Mouse (Mus musculus) heart, embryonic 13.5 days (tissue): ENCODE results near the gene Slc17a5. TPM values are rescaled to one million over a fixed set of nuclear protein-coding genes. Genes with fewer than 3 reads are reported as not detected.
"Not testable (repeated sequence)": the region's sequence is repeated elsewhere in the genome, so short reads cannot be mapped to it uniquely, and the experiment has no call there.

ENCODE experiments used
- ATAC-seq: fragments of 200-750 bp; cut with Nextera tagmentation; 2 replicates; pipeline ENCODE4 v1.8.0; 2017; ENCODE audit warnings: moderate TSS enrichment; ENCODE audit not compliant: insufficient number of reproducible peaks, low FRiP score, low TSS enrichment; ENCODE audit errors: extremely low read depth
- H3K27ac ChIP-seq: fragments of 300-500 bp; sonication (generic); replicated peaks from 2 replicates; pipeline ENCODE4 v1.5.1; 2015; ENCODE audit warnings: moderate library complexity, mild to moderate bottlenecking, inconsistent platforms
- H3K27me3 ChIP-seq: fragments of 300-500 bp; sonication (generic); replicated peaks from 2 replicates; pipeline ENCODE4 v1.6.1; 2015; ENCODE audit warnings: mild to moderate bottlenecking, inconsistent platforms
- H3K36me3 ChIP-seq: fragments of 300-500 bp; sonication (generic); 2 replicates; pipeline ENCODE4 v1.6.1; 2015; ENCODE audit warnings: mild to moderate bottlenecking, inconsistent platforms
- H3K4me1 ChIP-seq: fragments of 300-500 bp; sonication (generic); 2 replicates; pipeline ENCODE4 v1.6.1; 2015; ENCODE audit warnings: inconsistent platforms
- H3K4me2 ChIP-seq: fragments of 300-500 bp; sonication (generic); 2 replicates; pipeline ENCODE4 v1.6.1; 2015; ENCODE audit warnings: inconsistent platforms, mild to moderate bottlenecking, moderate library complexity
- H3K4me3 ChIP-seq: fragments of 300-500 bp; sonication (generic); 2 replicates; pipeline ENCODE4 v1.5.1; 2015; ENCODE audit warnings: moderate library complexity, mild to moderate bottlenecking, inconsistent platforms
- H3K9ac ChIP-seq: fragments of 300-500 bp; sonication (generic); 2 replicates; pipeline ENCODE4 v1.6.1; 2015; ENCODE audit warnings: inconsistent platforms, mild to moderate bottlenecking, moderate library complexity
- H3K9me3 ChIP-seq: fragments of 300-500 bp; sonication (generic); 2 replicates; pipeline ENCODE4 v1.6.1; 2016; ENCODE audit warnings: inconsistent platforms
- WGBS: fragments of 180-500 bp; shearing (Covaris S2); methylation state at CpG from one replicate; pipeline ENCODE4 v1.1.7; 2015; ENCODE audit warnings: mixed read lengths; 5-methylcytosine and 5-hydroxymethylcytosine counted together
- polyA plus RNA-seq: library from polyadenylated mRNA; unstranded; fragments of >200 nt; fragmentation: Nextera tagmentation; extraction: Ambion mirVana; gene quantifications from 2 replicates; pipeline ENCODE4 v1.2.1, GENCODE M21; 2015

The Slc17a5 gene
- polyA plus RNA-seq, 1 experiment from 2014 or later, result 8.1 TPM

DNA sequence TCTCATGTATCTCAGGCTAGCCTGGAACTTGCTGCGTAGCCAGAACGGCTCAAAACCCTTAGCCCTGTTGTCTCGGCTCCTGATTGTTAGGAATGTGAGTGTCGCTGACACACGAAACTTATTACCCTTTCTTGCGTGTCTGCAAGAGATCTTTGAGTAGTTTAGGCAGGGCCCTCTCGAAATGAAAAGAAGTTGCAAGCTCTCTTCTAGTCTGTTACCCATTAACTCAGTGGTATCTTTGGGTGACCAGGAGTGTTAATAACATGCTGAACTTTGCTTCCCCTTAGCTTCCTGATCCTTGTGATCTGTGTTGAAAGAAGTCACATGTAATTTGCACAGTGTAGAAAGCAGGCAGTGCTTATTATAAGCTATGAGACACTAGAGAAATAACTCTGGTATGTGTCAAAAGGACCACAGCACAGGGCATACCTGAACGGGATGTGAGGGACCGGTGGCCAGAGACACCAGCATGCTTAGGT, 55.5 kb downstream of the Slc17a5 start:
- peak overlapping the region; percentile 54 for H3K27ac ChIP-seq
- 54% methylated on average over 9 of the region's 9 CpGs for WGBS
- no peaks in the 10 kb centered on the region for H3K36me3 ChIP-seq
- peaks cover 28% of the 10 kb centered on the region for H3K4me1 ChIP-seq
- H3K9ac ChIP-seq, result 0 out of 2 replicates have a peak overlapping the region, but pooled peaks have one; percentile 5
- no peak overlapping the region for H3K4me2 ChIP-seq
- H3K27me3 ChIP-seq, result no peaks in the 10 kb centered on the region
- H3K9me3 ChIP-seq, result no peaks in the 10 kb centered on the region
- H3K4me3 ChIP-seq, result no peak overlapping the region
- ATAC-seq, result no peak

- Histone ChIP-seq H3K36me3 (no peaks in the 10 kb centered on the region), H3K27me3 (no peaks in the 10 kb centered on the region), H3K9ac (0 out of 2 replicates have a peak overlapping the region, but pooled peaks have one; percentile 5), H3K4me3 (no peak overlapping the region), H3K4me2 (no peak overlapping the region), H3K4me1 (peaks cover 26% of the 10 kb centered on the region), H3K27ac (peak overlapping the region; percentile 54), H3K9me3 (no peaks in the 10 kb centered on the region)
- 36% methylated on average over 5 of the region's 5 CpGs for WGBS
- ATAC-seq, result no peak
These were observed 56.0 kb downstream of the Slc17a5 start for GRCm38 (mm10) chr9:78531816-78532215.

DNA sequence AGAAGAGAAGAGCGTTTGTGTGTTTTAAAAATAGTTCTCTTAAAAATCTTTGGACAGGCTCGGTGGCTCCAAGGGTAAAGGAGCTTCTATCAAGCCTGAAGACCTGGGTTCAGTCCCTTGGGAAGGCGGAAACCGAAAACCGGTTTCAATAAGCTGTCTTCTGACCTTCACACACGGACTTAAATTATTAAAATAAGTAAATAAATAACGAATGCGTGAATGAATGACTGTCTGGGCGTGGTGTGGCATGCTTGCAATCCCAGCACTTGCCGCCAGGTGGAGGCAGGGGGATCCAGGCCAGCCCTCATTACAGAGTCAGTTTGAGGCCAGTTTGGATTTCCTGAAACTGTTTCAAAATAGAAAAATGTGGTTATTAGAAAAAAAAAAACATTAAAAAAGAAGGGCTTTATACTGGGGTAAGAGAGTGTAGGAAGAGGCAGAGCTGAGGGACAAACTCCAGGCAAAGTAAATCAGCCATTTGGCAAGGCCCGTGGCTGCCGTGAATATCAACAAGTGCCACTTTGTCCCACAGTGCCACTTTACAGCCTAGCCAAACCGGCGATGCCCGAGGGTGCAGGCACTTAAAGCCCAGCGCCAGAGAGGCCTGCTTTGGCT, 60.0 kb downstream of the Slc17a5 start:
- Histone ChIP-seq H3K4me1 (peaks cover 29% of the 10 kb centered on the region), H3K36me3 (peaks cover 5% of the 10 kb centered on the region; the same call in 1 of the 2 replicates), H3K27ac (peak overlapping the region; percentile 87), H3K9me3 (no peaks in the 10 kb centered on the region), H3K9ac (peak overlapping the region; percentile 78), H3K27me3 (no peaks in the 10 kb centered on the region), H3K4me2 (peak overlapping the region; percentile 80), H3K4me3 (peak overlapping the region; percentile 59)
- ATAC-seq, result no peak
- 4% methylated on average over 16 of the region's 16 CpGs for WGBS

DNA sequence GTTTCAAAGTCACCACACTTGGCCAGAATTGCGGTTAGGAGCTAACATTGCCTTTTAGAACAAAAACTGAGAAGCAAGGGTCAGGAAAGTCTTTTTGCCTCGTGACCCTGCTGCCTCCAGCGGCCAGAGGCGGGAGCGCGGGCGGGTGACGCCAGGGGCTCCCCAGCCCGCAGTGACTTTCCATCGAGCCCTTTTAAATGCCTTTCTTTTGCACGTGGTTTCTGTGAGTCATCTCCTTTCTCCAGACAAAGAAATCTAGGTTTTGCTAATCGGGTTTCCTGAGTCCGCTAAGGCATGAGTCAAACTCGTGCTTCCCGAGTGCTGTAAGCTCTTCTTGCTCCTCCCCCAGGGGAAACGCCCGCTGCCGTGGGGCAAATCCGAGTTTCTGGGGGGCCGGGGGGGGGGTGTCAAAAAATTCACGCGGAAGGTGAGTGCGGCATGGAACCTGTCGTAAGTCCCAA, 60.5 kb downstream of the Slc17a5 start:
- under 1% methylated on average over 24 of the region's 24 CpGs for WGBS

DNA sequence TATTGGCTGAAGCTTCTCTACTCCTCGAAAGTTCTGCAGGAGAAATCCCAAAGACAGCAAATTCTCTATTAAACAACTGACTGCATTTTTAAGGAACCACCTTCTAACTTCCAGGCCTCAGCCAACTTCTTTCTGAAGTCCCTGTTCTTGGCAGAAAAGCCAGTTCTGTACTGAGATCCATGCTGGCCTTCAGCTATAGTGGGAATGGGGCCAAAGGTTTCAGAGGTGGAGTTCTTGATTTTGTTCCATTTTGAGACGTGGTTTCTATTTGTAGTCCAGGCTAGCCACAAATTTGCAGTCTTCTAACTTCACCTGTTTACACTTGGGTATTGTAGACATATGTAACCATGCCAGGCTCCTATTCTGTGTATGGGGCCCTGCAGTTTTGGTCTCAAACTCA, 61.6 kb downstream of the Slc17a5 start:
- H3K36me3 ChIP-seq, result peaks cover 5% of the 10 kb centered on the region; the same call in 1 of the 2 replicates
- H3K9ac ChIP-seq, result no peak overlapping the region
- 82% methylated on average over 2 of the region's 2 CpGs for WGBS
- peaks cover 22% of the 10 kb centered on the region for H3K4me1 ChIP-seq
- H3K9me3 ChIP-seq, result no peaks in the 10 kb centered on the region
- H3K27ac ChIP-seq, result 0 out of 2 replicates have a peak overlapping the region, but pooled peaks have one; percentile 87
- H3K4me2 ChIP-seq, result no peak overlapping the region
- H3K4me3 ChIP-seq, result no peak overlapping the region
- no peak for ATAC-seq
- no peaks in the 10 kb centered on the region for H3K27me3 ChIP-seq

More for the DNA sequence above, 60.5 kb downstream of the Slc17a5 start:
- H3K27ac ChIP-seq, result peak overlapping the region; percentile 87
- H3K4me2 ChIP-seq, result peak overlapping the region; percentile 80
- peaks cover 5% of the 10 kb centered on the region; the same call in 1 of the 2 replicates for H3K36me3 ChIP-seq
- H3K9me3 ChIP-seq, result no peaks in the 10 kb centered on the region
- ATAC-seq, result peak; percentile 79
- no peaks in the 10 kb centered on the region for H3K27me3 ChIP-seq
- H3K9ac ChIP-seq, result peak overlapping the region; percentile 78
- peaks cover 24% of the 10 kb centered on the region for H3K4me1 ChIP-seq
- H3K4me3 ChIP-seq, result peak overlapping the region; percentile 59

DNA sequence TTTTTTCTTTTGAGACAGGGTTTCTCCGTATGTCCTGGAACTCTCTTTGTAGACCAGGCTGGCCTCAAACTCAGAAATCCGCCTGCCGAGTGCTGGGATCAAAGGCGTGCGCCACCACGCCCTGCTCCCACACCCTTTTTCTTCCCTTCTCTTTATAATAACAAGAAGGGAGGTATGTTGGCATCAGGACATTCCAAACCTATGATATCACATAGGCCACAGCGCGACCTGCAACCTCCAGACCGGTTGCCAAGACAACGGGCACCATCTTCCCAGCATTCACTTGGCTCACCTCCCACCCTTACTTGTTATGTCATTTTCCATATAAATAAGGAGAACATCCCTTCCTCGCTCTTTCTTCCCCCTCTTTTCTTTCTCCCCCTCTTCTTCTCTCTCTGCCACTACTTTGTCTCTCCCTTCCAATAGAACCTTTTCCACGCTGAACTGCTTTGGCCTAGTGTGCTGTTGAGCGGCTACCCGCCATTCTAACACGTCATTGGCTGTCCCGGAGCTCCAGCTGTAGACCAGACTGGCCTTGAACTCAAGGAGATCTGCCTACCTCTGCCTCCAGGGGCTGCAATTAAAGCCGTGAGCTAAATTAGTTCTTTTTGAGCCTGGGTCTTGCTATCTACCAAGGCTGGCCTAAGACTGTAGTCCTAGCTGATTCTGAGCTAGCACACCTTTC, 62.2 kb downstream of the Slc17a5 start:
- Histone ChIP-seq H3K9me3 (no peaks in the 10 kb centered on the region), H3K36me3 (peaks cover 5% of the 10 kb centered on the region; the same call in 1 of the 2 replicates), H3K27me3 (no peaks in the 10 kb centered on the region), H3K4me3 (no peak overlapping the region), H3K27ac (no peak overlapping the region), H3K4me1 (peaks cover 23% of the 10 kb centered on the region), H3K9ac (no peak overlapping the region), H3K4me2 (no peak overlapping the region)
- ATAC-seq, result no peak
- 93% methylated on average over 17 of the region's 17 CpGs for WGBS

- Histone ChIP-seq H3K4me3 (peak overlapping the region; percentile 56), H3K9ac (peak overlapping the region; percentile 80), H3K4me1 (peaks cover 29% of the 10 kb centered on the region), H3K27me3 (no peaks in the 10 kb centered on the region), H3K4me2 (peak overlapping the region; percentile 83), H3K9me3 (no peaks in the 10 kb centered on the region), H3K36me3 (peaks cover 5% of the 10 kb centered on the region; the same call in 1 of the 2 replicates), H3K27ac (peak overlapping the region; percentile 83; the same call in 1 of the 2 replicates)
- WGBS, result 30% methylated on average over 14 of the region's 14 CpGs
- no peak for ATAC-seq
These were observed 66.2 kb downstream of the Slc17a5 start for GRCm38 (mm10) chr9:78521689-78522088.

- H3K4me3 ChIP-seq, result peak overlapping the region; percentile 56
- no peaks in the 10 kb centered on the region for H3K9me3 ChIP-seq
- peaks cover 5% of the 10 kb centered on the region; the same call in 1 of the 2 replicates for H3K36me3 ChIP-seq
- peak overlapping the region; percentile 83 for H3K27ac ChIP-seq
- peak overlapping the region; percentile 80 for H3K9ac ChIP-seq
- H3K4me2 ChIP-seq, result peak overlapping the region; percentile 83
- WGBS, result 1% methylated on average over 40 of the region's 40 CpGs
- H3K27me3 ChIP-seq, result no peaks in the 10 kb centered on the region
- ATAC-seq, result peak; percentile 26
- peaks cover 32% of the 10 kb centered on the region for H3K4me1 ChIP-seq
These were observed 66.8 kb downstream of the Slc17a5 start for GRCm38 (mm10) chr9:78520780-78521601.

- Histone ChIP-seq H3K9ac (peak overlapping the region; percentile 80), H3K4me2 (peak overlapping the region; percentile 83), H3K36me3 (0 out of 2 replicates have a peak, but pooled peaks cover 2% of the 10 kb centered on the region), H3K4me3 (peak overlapping the region; percentile 56), H3K27ac (peak overlapping the region; percentile 83), H3K9me3 (no peaks in the 10 kb centered on the region), H3K27me3 (no peaks in the 10 kb centered on the region), H3K4me1 (peaks cover 34% of the 10 kb centered on the region)
- peak; percentile 44; the same call in 1 of the 2 replicates for ATAC-seq
- 5% methylated on average over 15 of the region's 15 CpGs for WGBS
These were observed 67.6 kb downstream of the Slc17a5 start for GRCm38 (mm10) chr9:78520127-78520779.

DNA sequence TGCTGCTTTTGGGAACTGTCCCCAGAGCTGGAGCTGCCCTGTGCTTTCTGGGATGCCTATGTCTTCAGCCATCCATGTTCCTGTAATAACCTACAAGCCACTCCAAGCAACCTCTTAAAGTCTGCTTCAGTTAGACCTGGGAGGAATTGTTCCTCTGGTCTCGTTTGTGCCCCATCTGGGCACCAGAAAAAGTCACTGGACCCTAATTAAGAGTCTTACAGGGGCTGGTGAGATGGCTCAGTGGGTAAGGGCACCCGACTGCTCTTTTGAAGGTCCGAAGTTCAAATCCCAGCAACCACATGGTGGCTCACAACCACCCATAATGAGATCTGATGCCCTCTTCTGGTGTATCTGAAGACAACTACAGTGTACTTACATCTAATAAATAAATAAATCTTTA, 70.6 kb downstream of the Slc17a5 start:
- not testable (repeated sequence) for ATAC-seq, H3K4me2 ChIP-seq, H3K36me3 ChIP-seq, H3K9ac ChIP-seq, H3K27me3 ChIP-seq, H3K4me3 ChIP-seq, H3K9me3 ChIP-seq
- WGBS, result 75% methylated on average over 3 of the region's 3 CpGs
- Histone ChIP-seq H3K4me1 (peaks cover 64% of the 10 kb centered on the region), H3K27ac (peak overlapping the region; percentile 13; the same call in 1 of the 2 replicates)
